Mouse (Mus musculus): Measurements from ENCODE around the gene Ptpro.
"Not testable (repeated sequence)": the region's sequence is repeated elsewhere in the genome, so short reads cannot be mapped to it uniquely, and the experiment has no call there.

GRCm38 (mm10) chr6:137446116-137446515 is 194.0 kb downstream of the Ptpro start:
- TF ChIP-seq POLR2A (IDR thresholded peaks at IDR 0.05; ENCODE audit: borderline replicate concordance, extremely low read depth, low read depth, low read length); CTCF (IDR thresholded peaks at IDR 0.05; ENCODE audit: insufficient read depth, low read length): not testable (repeated sequence)
